Mouse (Mus musculus) intestine, embryonic 15.5 days (tissue): ENCODE results near the gene Dip2b. TPM values are rescaled to one million over a fixed set of nuclear protein-coding genes. Genes with fewer than 3 reads are reported as not detected.

Source experiments
- ATAC-seq: fragments of 200-750 bp; cut with Nextera tagmentation; 2 replicates; pipeline ENCODE4 v1.8.0; 2017; ENCODE audit warnings: moderate TSS enrichment, moderate library complexity
- H3K27ac ChIP-seq: fragments of 300-500 bp; sonication (generic); 2 replicates; pipeline ENCODE4 v1.5.1; 2015; ENCODE audit warnings: mild to moderate bottlenecking, inconsistent platforms
- H3K27me3 ChIP-seq: fragments of 300-500 bp; sonication (generic); replicated peaks from 2 replicates; pipeline ENCODE4 v1.6.1; 2015; ENCODE audit warnings: inconsistent platforms
- H3K36me3 ChIP-seq: fragments of 300-500 bp; sonication (generic); 2 replicates; pipeline ENCODE4 v1.6.1; 2015; ENCODE audit warnings: inconsistent platforms
- H3K4me1 ChIP-seq: fragments of 300-500 bp; sonication (generic); replicated peaks from 2 replicates; pipeline ENCODE4 v1.6.1; 2015; ENCODE audit warnings: inconsistent platforms
- H3K4me2 ChIP-seq: fragments of 300-500 bp; sonication (generic); replicated peaks from 2 replicates; pipeline ENCODE4 v1.6.1; 2015; ENCODE audit warnings: mild to moderate bottlenecking, inconsistent platforms
- H3K4me3 ChIP-seq: fragments of 300-500 bp; sonication (generic); replicated peaks from 2 replicates; pipeline ENCODE4 v1.5.1; 2015; ENCODE audit warnings: inconsistent platforms
- H3K9ac ChIP-seq: fragments of 300-500 bp; sonication (generic); 2 replicates; pipeline ENCODE4 v1.6.1; 2015; ENCODE audit warnings: inconsistent platforms
- H3K9me3 ChIP-seq: fragments of 300-500 bp; sonication (generic); 2 replicates; pipeline ENCODE4 v1.6.1; 2016; ENCODE audit warnings: inconsistent platforms
- WGBS: fragments of 180-500 bp; shearing (Covaris S2); methylation state at CpG from one replicate; pipeline ENCODE4 v1.1.7; 2015; 5-methylcytosine and 5-hydroxymethylcytosine counted together
- polyA plus RNA-seq: library from polyadenylated mRNA; unstranded; fragments of >200 nt; fragmentation: Nextera tagmentation; extraction: Ambion mirVana; gene quantifications from 2 replicates; pipeline ENCODE4 v1.2.1, GENCODE M21; 2015

The Dip2b gene
- polyA plus RNA-seq, 1 experiment from 2014 or later: 7.6 TPM

GRCm38 (mm10) chr15:100268916-100269315 is 230.5 kb downstream of the Dip2b start:
- no peak overlapping the region for H3K9ac ChIP-seq
- no peaks in the 10 kb centered on the region for H3K36me3 ChIP-seq
- no peaks in the 10 kb centered on the region for H3K27me3 ChIP-seq
- 80% methylated on average over 2 of the region's 2 CpGs for WGBS
- ATAC-seq: no peak
- no peak overlapping the region for H3K4me2 ChIP-seq
- no peaks in the 10 kb centered on the region for H3K9me3 ChIP-seq
- no peak overlapping the region for H3K27ac ChIP-seq
- H3K4me3 ChIP-seq: no peak overlapping the region
- H3K4me1 ChIP-seq: no peaks in the 10 kb centered on the region

Other genes with a start within 250 kb of the Dip2b start
- 86.5 and 96.4 TPM in 2 replicates for gene Lima1, start 163.2 kb upstream of the Dip2b start, polyA plus RNA-seq
- gene Fam186a, start 71.6 kb upstream of the Dip2b start, polyA plus RNA-seq: not detected in 2 replicates
- 40.5 and 46.4 TPM in 2 replicates for gene Larp4, start 68.6 kb upstream of the Dip2b start, polyA plus RNA-seq
- 41.5 and 44.5 TPM in 2 replicates for gene Atf1, start 189.2 kb downstream of the Dip2b start, polyA plus RNA-seq
- not detected in 2 replicates for gene Tmprss12, start 242.2 kb downstream of the Dip2b start, polyA plus RNA-seq